Comparison of ENCODE assay signal across 9 mouse cellular contexts in genomic region chr1:75422823-75423471, GRCm38 (mm10). TPM values are rescaled to one million over a fixed set of nuclear protein-coding genes. Genes with fewer than 3 reads are reported as not detected.
DNase-seq lines count a peak whose midpoint lies in the region; ATAC-seq and TF ChIP-seq lines count a peak whose summit lies in the region.
"Had no signal": no experiment of that assay in that cellular context is flagged by ENCODE, and none has a peak within 500 bp of the region (broad histone marks: within the 10 kb centered on the region; RNA-seq: fewer than 3 reads in every experiment).

No protein-coding gene starts in this region.

- no peaks in the 10 kb centered on the region for H3K9me3 ChIP-seq in heart, embryonic 13.5 days
- H3K9me3 ChIP-seq in hindbrain, embryonic 13.5 days = no peaks in the 10 kb centered on the region
- H3K9me3 ChIP-seq in liver, embryonic 16.5 days (replicated peaks; ENCODE audit: control insufficient read depth, low read length) = no peaks in the 10 kb centered on the region
- H3K9me3 ChIP-seq in stomach, postnatal 0 days (ENCODE audit: control insufficient read depth, low read length) = no peaks in the 10 kb centered on the region
- H3K9me3 ChIP-seq: G1E had no signal

- H3K9ac ChIP-seq in heart, embryonic 13.5 days = peak overlapping the region; percentile 76
- H3K9ac ChIP-seq in hindbrain, embryonic 13.5 days = peak overlapping the region; percentile 69
- H3K9ac ChIP-seq in liver, embryonic 16.5 days (ENCODE audit: low read depth, low read length) = no peak overlapping the region
- peak overlapping the region; percentile 31; the same call in 1 of the 2 replicates for H3K9ac ChIP-seq in stomach, postnatal 0 days (ENCODE audit: low read length)

- no peak for TF ChIP-seq EP300 in stomach, postnatal 0 days (optimal IDR thresholded peaks at IDR 0.05)

- peak overlapping the region; percentile 65 for H3K4me2 ChIP-seq in heart, embryonic 13.5 days
- H3K4me2 ChIP-seq in hindbrain, embryonic 13.5 days = peak overlapping the region; percentile 57
- peak overlapping the region; percentile 55 for H3K4me2 ChIP-seq in liver, embryonic 16.5 days (ENCODE audit: low read depth, low read length)
- H3K4me2 ChIP-seq in stomach, postnatal 0 days (replicated peaks; ENCODE audit: low read depth) = peak overlapping the region; percentile 50

- peaks cover 87% of the 10 kb centered on the region for H3K36me3 ChIP-seq in heart, embryonic 13.5 days
- peaks cover 13% of the 10 kb centered on the region; the same call in 1 of the 2 replicates for H3K36me3 ChIP-seq in hindbrain, embryonic 13.5 days
- no peaks in the 10 kb centered on the region for H3K36me3 ChIP-seq in liver, embryonic 16.5 days (ENCODE audit: control insufficient read depth, insufficient read depth)
- no peaks in the 10 kb centered on the region for H3K36me3 ChIP-seq in stomach, postnatal 0 days (ENCODE audit: control insufficient read depth, insufficient read depth, low read length)
- H3K36me3 ChIP-seq: G1E had no signal

- peak overlapping the region; percentile 38 for H3K4me3 ChIP-seq in heart, embryonic 13.5 days
- peak overlapping the region; percentile 9; the same call in 1 of the 2 replicates for H3K4me3 ChIP-seq in brown adipose tissue, adult 24 weeks (ENCODE audit: insufficient read depth, low read depth, low read length)
- H3K4me3 ChIP-seq in hindbrain, embryonic 13.5 days = peak overlapping the region; percentile 35
- peak overlapping the region; percentile 27 for H3K4me3 ChIP-seq in liver, embryonic 16.5 days (ENCODE audit: low read depth, low read length)
- peak overlapping the region; percentile 29 for H3K4me3 ChIP-seq in stomach, postnatal 0 days (ENCODE audit: low read depth, low read length)

- no peak for DNase-seq in heart, adult 18-20 months
- DNase-seq in stomach, postnatal 0 days (ENCODE audit: low spot score) = peak; percentile 48
- DNase-seq in spleen, postnatal 36 days (ENCODE audit: low spot score in 2 of 2) = no peak
- no peak for DNase-seq in thymus, postnatal 14 days

- TF ChIP-seq CTCF in stomach, postnatal 0 days (IDR thresholded peaks at IDR 0.05; ENCODE audit: low read depth) = peak; percentile 8; the same call in 1 of the 2 replicates

- no peak for ATAC-seq in heart, embryonic 13.5 days (ENCODE audit: extremely low read depth, insufficient number of reproducible peaks, low FRiP score, low TSS enrichment)
- ATAC-seq in hindbrain, embryonic 13.5 days (ENCODE audit: low FRiP score) = peak; percentile 35; the same call in 1 of the 2 replicates
- ATAC-seq in liver, embryonic 16.5 days (ENCODE audit: low read depth) = peak; percentile 37; the same call in 1 of the 2 replicates
- ATAC-seq in stomach, postnatal 0 days (ENCODE audit: low FRiP score, low TSS enrichment) = no peak; the same call in 1 of the 2 replicates

- H3K27ac ChIP-seq in heart, embryonic 13.5 days (replicated peaks) = no peak overlapping the region
- no peak overlapping the region for H3K27ac ChIP-seq in brown adipose tissue, adult 24 weeks (replicated peaks; ENCODE audit: low read depth, low read length)
- no peak overlapping the region for H3K27ac ChIP-seq in hindbrain, embryonic 13.5 days
- no peak overlapping the region for H3K27ac ChIP-seq in liver, embryonic 16.5 days (ENCODE audit: low read length)
- H3K27ac ChIP-seq in stomach, postnatal 0 days (replicated peaks) = no peak overlapping the region

- peaks cover 38% of the 10 kb centered on the region for H3K4me1 ChIP-seq in heart, embryonic 13.5 days
- H3K4me1 ChIP-seq in brown adipose tissue, adult 24 weeks (ENCODE audit: control insufficient read depth, insufficient read depth, insufficient read length, low read length) = no peaks in the 10 kb centered on the region
- H3K4me1 ChIP-seq in hindbrain, embryonic 13.5 days (replicated peaks) = peaks cover 40% of the 10 kb centered on the region
- no peaks in the 10 kb centered on the region; the same call in none of the 2 replicates for H3K4me1 ChIP-seq in liver, embryonic 16.5 days (ENCODE audit: control insufficient read depth, low read depth, low read length)
- H3K4me1 ChIP-seq in stomach, postnatal 0 days (replicated peaks; ENCODE audit: control insufficient read depth, insufficient read depth) = no peaks in the 10 kb centered on the region

- H3K27me3 ChIP-seq in heart, embryonic 13.5 days (replicated peaks) = peaks cover 53% of the 10 kb centered on the region
- H3K27me3 ChIP-seq in hindbrain, embryonic 13.5 days = peaks cover 78% of the 10 kb centered on the region
- peaks cover 51% of the 10 kb centered on the region for H3K27me3 ChIP-seq in liver, embryonic 16.5 days (ENCODE audit: control insufficient read depth, insufficient read depth, low read depth, low read length)
- no peaks in the 10 kb centered on the region for H3K27me3 ChIP-seq in stomach, postnatal 0 days (ENCODE audit: control insufficient read depth, insufficient read depth, low read length)

- WGBS in heart, embryonic 13.5 days = 7% methylated on average over 71 of the region's 71 CpGs
- WGBS in hindbrain, embryonic 13.5 days = under 1% methylated on average over 71 of the region's 71 CpGs
- WGBS in liver, embryonic 16.5 days (ENCODE audit: insufficient replicate concordance) = 1% methylated on average over 71 of the region's 71 CpGs
- 19% methylated on average over 66 of the region's 71 CpGs for WGBS in stomach, postnatal 0 days

RNA-seq across cellular contexts. Expression of gene Gmppa, which starts 12.8 kb away (rescaled TPM):
- 70.7 and 73.7 TPM in 2 replicates for polyA plus RNA-seq in heart, embryonic 13.5 days (2015; fragmentation: Nextera tagmentation; extraction: Ambion mirVana)
- 10 to 100 TPM; 34.5 to 38.2 TPM for total RNA-seq in heart, adult 18-20 months (2021)
- 31.6 and 47.1 TPM in 2 replicates for polyA plus RNA-seq in brown adipose tissue, adult 24 weeks (2012; ENCODE audit: insufficient read depth, insufficient read length, missing spikeins)
- polyA plus RNA-seq in hindbrain, embryonic 13.5 days (2015; fragmentation: Nextera tagmentation; extraction: Ambion mirVana) = 84.0 and 84.4 TPM in 2 replicates
- 32.5 and 35.7 TPM in 2 replicates for polyA plus RNA-seq in liver, embryonic 16.5 days (2015; fragmentation: Nextera tagmentation; extraction: Ambion mirVana)
- 85.2 and 98.6 TPM in 2 replicates for polyA plus RNA-seq in stomach, postnatal 0 days (2015; fragmentation: Nextera tagmentation; extraction: Ambion mirVana)

RNA-seq across cellular contexts. Expression of gene Asic4, which starts 27.3 kb away (rescaled TPM):
- polyA plus RNA-seq in heart, embryonic 13.5 days (2015; fragmentation: Nextera tagmentation; extraction: Ambion mirVana) = 0.28 and 0.31 TPM in 2 replicates
- total RNA-seq in heart, adult 18-20 months (2021) = not detected
- polyA plus RNA-seq in brown adipose tissue, adult 24 weeks (2012; ENCODE audit: insufficient read depth, insufficient read length, missing spikeins) = not detected in 2 replicates
- polyA plus RNA-seq in hindbrain, embryonic 13.5 days (2015; fragmentation: Nextera tagmentation; extraction: Ambion mirVana) = 25.9 and 29.3 TPM in 2 replicates
- 0.06 TPM in 1 of 2 replicates, not detected in the other for polyA plus RNA-seq in liver, embryonic 16.5 days (2015; fragmentation: Nextera tagmentation; extraction: Ambion mirVana)
- 0.55 and 0.63 TPM in 2 replicates for polyA plus RNA-seq in stomach, postnatal 0 days (2015; fragmentation: Nextera tagmentation; extraction: Ambion mirVana)

RNA-seq across cellular contexts. Expression of gene Speg, which starts 47.9 kb away (rescaled TPM):
- polyA plus RNA-seq in heart, embryonic 13.5 days (2015; fragmentation: Nextera tagmentation; extraction: Ambion mirVana) = 55.1 and 58.8 TPM in 2 replicates
- total RNA-seq in heart, adult 18-20 months (2021) = 100 to 1,000 TPM; 115 TPM
- 5.7 and 11.3 TPM in 2 replicates for polyA plus RNA-seq in brown adipose tissue, adult 24 weeks (2012; ENCODE audit: insufficient read depth, insufficient read length, missing spikeins)
- polyA plus RNA-seq in hindbrain, embryonic 13.5 days (2015; fragmentation: Nextera tagmentation; extraction: Ambion mirVana) = 15.9 and 16.0 TPM in 2 replicates
- polyA plus RNA-seq in liver, embryonic 16.5 days (2015; fragmentation: Nextera tagmentation; extraction: Ambion mirVana) = 7.6 and 8.0 TPM in 2 replicates
- 28.8 and 30.0 TPM in 2 replicates for polyA plus RNA-seq in stomach, postnatal 0 days (2015; fragmentation: Nextera tagmentation; extraction: Ambion mirVana)

RNA-seq across cellular contexts. Expression of gene Chpf, which starts 56.2 kb away (rescaled TPM):
- polyA plus RNA-seq in heart, embryonic 13.5 days (2015; fragmentation: Nextera tagmentation; extraction: Ambion mirVana) = 26.0 and 28.6 TPM in 2 replicates
- 10 to 100 TPM; 22.0 to 22.4 TPM for total RNA-seq in heart, adult 18-20 months (2021)
- polyA plus RNA-seq in brown adipose tissue, adult 24 weeks (2012; ENCODE audit: insufficient read depth, insufficient read length, missing spikeins) = 3.5 and 5.8 TPM in 2 replicates
- 32.4 and 33.8 TPM in 2 replicates for polyA plus RNA-seq in hindbrain, embryonic 13.5 days (2015; fragmentation: Nextera tagmentation; extraction: Ambion mirVana)
- polyA plus RNA-seq in liver, embryonic 16.5 days (2015; fragmentation: Nextera tagmentation; extraction: Ambion mirVana) = 2.6 and 3.1 TPM in 2 replicates
- 24.6 and 25.2 TPM in 2 replicates for polyA plus RNA-seq in stomach, postnatal 0 days (2015; fragmentation: Nextera tagmentation; extraction: Ambion mirVana)

RNA-seq across cellular contexts. Expression of gene Tmem198, which starts 56.4 kb away (rescaled TPM):
- 0.43 and 0.49 TPM in 2 replicates for polyA plus RNA-seq in heart, embryonic 13.5 days (2015; fragmentation: Nextera tagmentation; extraction: Ambion mirVana)
- total RNA-seq in heart, adult 18-20 months (2021) = under 1 TPM; 0.30 to 0.46 TPM
- not detected in 2 replicates for polyA plus RNA-seq in brown adipose tissue, adult 24 weeks (2012; ENCODE audit: insufficient read depth, insufficient read length, missing spikeins)
- 43.7 and 45.0 TPM in 2 replicates for polyA plus RNA-seq in hindbrain, embryonic 13.5 days (2015; fragmentation: Nextera tagmentation; extraction: Ambion mirVana)
- 0.06 and 0.07 TPM in 2 replicates for polyA plus RNA-seq in liver, embryonic 16.5 days (2015; fragmentation: Nextera tagmentation; extraction: Ambion mirVana)
- 1.4 and 1.7 TPM in 2 replicates for polyA plus RNA-seq in stomach, postnatal 0 days (2015; fragmentation: Nextera tagmentation; extraction: Ambion mirVana)

Comparison
In these comparisons a context has a peak if more than half of its experiments do, and no peak if none do; other contexts are left out.
1. ATAC-seq: peak in hindbrain, embryonic 13.5 days (single experiment) and liver, embryonic 16.5 days (single experiment); none in heart, embryonic 13.5 days (single experiment) and stomach, postnatal 0 days (single experiment).
2. RNA of gene Asic4, which starts 27.3 kb away (polyA plus RNA-seq): 25.9 to 29.3 TPM in hindbrain, embryonic 13.5 days; 0.55 to 0.63 TPM in stomach, postnatal 0 days, 0.28 to 0.31 TPM in heart, embryonic 13.5 days, 0.06 TPM in liver, embryonic 16.5 days and not detected in brown adipose tissue, adult 24 weeks; every median in the first group is over 10 times any median in the second.
3. Peak in every context shown above with its lines, with median percentiles within 50 percentile points of each other: H3K4me2 ChIP-seq and H3K4me3 ChIP-seq.